Mouse (Mus musculus) liver, adult 10 weeks (tissue): ENCODE measurements around the gene Neto2. TPM values are rescaled to one million over a fixed set of nuclear protein-coding genes. Genes with fewer than 3 reads are reported as not detected.

Experiments
- polyA plus RNA-seq: library from polyadenylated mRNA; stranded (reverse); fragments of 350-450 nt; fragmentation: Illumina TruSeq; extraction: RNeasy Lipid Tissue Mini Kit (QIAGEN cat#74804); gene quantifications from one replicate; pipeline ENCODE4 v1.2.3, GENCODE M21; 2014; ENCODE audit warnings: low read depth, low replicate concordance

Gene Neto2
- 0.21 TPM for polyA plus RNA-seq

GRCm38 (mm10) chr8:85700751-85701351 is at the start of gene Neto2:
Neto2 (minus strand) TSS chr8:85700924.

Other genes with a start within 250 kb of the Neto2 start
- gene Gpt2, start 208.3 kb downstream of the Neto2 start, polyA plus RNA-seq: 160 TPM
- gene Dnaja2, start 145.6 kb downstream of the Neto2 start, polyA plus RNA-seq: 163 TPM
- gene Itfg1, start 140.0 kb upstream of the Neto2 start, polyA plus RNA-seq: 110 TPM
- gene Phkb, start 140.0 kb upstream of the Neto2 start, polyA plus RNA-seq: 35.0 TPM